Mouse (Mus musculus): ENCODE measurements around the gene Bcas1.

- TF ChIP-seq CTCF (conservative IDR thresholded peaks at IDR 0.05; ENCODE audit: low read length) (no peak), NANOG (IDR thresholded peaks at IDR 0.05; ENCODE audit: borderline replicate concordance, low read length) (no peak)
Measured at GRCm38 (mm10) chr2:170404781-170405573, 22.7 kb downstream of the Bcas1 start.

All from E14TG2a.4 (cell line).